Mouse (Mus musculus) cerebellum, postnatal 14 days (tissue): ENCODE results near the gene Mpo.

Source experiments
- DNase-seq, 2 experiments: peaks; one replicate each; pipeline ENCODE4 v3.0.0; 2021; ENCODE audit warnings: mixed read lengths in 2 of 2

Mpo gene

GRCm38 (mm10) chr11:87793460-87793859 is at the start of gene Mpo:
Gene Mpo, plus strand, starts transcription at chr11:87793581.
- no peak for DNase-seq

GRCm38 (mm10) chr11:87743691-87744090 is 49.7 kb upstream of the Mpo start:
- no peak for DNase-seq

DNA sequence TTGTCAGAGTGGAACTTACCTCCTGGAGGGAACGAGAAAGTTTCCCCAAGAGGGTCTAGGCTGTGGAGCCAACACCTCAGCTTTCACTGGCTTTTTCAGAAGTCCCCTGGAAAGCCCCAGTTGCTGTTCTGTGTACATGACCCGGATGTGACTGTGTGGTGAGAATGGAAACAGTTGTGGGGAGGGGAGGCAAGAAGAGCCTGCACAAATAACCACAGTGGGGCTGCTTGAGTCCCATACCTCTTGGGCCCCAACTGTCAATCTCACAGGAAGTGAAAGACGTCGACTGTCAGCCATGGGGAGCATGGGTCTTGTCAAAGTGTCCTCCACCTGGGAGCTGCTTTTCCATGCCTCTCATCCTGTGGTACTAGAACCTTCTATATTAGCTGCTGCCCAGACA is 48.4 kb upstream of the Mpo start:
- no peak for DNase-seq

DNA sequence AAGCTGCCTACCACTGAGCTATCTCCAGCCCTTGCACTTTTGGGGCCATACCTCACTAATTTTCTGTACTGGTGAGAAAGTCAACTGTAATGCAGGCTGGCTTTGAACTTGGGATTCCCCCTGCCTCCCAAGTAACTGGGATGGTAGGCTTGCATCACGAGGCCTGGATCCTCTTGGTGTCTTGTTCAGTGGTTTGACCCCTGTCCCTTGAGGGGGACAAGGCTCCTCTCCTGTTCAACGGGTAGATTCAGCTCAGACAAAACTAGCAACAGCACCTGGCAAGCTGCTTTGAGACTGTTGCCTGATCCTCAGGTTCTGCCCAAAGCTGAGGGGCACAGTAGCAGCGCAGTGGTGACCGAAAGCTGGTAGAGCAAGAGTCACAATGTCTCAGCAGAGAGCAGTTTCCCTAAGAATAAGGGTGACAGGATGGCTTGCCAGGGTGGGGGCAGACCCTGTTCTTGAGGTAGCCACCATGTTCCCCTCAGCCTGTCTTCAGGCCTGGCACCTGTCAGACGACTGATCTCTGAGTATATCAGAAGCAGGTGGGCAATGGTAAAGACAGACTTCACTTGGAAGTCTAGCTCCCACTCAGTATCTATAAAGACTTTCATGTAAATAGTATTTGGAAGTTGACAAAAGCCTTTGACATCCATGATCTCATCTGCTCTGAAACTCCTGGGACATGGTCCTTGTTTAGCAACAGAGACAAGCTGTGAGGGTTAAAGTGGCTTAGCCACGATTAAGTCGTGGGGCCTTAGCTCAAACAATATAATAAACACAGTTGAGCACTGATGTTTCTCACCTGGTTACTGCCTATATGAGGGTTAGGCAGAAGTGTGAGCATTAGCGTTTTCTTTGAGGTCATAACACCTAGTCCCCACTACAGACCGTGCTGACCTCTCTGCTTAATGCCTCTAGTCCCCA is 47.5 kb upstream of the Mpo start:
- no peak for DNase-seq

DNA sequence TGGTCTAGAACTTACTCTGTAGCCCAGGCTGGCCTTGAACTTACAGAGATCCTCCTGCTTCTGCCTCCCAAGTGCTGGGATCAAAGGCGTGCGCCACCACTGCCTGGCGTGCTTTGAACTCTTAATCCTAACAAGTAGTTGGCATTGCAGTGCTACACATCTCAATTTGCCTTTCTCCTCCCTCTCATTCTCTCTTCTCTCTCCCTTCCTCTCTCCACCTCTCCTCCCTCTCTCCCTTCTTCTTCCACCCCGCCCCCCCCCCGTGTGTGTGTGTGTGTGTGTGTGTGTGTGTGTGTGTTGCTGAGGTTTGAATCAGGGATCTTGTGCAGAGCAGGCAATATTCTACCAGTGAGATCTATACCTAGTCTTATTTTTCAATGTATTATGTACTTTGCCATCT is 46.1 kb upstream of the Mpo start:
- DNase-seq = no peak

DNA sequence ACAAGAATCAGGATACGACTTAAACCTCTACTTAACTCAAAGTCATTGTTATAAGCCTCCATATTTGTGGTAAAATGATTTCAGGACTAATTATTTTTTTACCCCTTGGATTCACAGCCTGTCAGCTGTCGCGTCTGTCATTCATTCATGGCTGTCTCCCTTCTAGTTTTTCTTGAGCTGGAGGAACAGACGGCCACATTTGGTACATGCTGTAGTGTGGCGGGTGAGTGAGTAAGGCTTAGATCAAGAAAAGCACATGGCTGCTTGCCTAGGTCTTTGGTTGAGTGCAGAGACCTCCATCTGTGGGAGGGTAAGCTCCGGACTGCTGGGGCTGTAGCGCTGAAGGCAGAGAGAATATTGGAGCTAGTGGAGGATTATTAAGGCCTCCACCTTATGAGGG is 45.7 kb upstream of the Mpo start:
- DNase-seq = no peak

- no peak for DNase-seq
Observed at GRCm38 (mm10) chr11:87748132-87749119, 45.0 kb upstream of the Mpo start.

- DNase-seq = no peak
Observed at GRCm38 (mm10) chr11:87749192-87750042, 44.0 kb upstream of the Mpo start.

DNA sequence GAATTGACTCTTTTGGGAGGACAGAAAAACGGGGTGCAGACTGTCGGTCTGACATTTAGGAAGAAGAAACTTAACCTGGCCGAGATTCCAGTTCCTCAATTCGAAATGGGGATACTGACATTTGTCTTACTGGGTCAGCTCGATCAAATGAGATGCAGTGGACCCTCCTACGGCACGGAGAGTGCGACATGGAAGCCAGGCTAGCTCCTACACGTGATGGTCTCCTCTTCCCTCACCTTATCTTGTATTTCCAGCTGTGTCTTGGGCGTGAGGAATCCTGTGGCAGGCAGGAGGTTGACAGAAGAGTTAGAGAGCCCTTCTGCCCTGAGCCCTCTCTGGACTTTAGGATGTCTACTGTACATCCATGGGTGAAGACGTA is 43.3 kb upstream of the Mpo start:
- DNase-seq = no peak

DNA sequence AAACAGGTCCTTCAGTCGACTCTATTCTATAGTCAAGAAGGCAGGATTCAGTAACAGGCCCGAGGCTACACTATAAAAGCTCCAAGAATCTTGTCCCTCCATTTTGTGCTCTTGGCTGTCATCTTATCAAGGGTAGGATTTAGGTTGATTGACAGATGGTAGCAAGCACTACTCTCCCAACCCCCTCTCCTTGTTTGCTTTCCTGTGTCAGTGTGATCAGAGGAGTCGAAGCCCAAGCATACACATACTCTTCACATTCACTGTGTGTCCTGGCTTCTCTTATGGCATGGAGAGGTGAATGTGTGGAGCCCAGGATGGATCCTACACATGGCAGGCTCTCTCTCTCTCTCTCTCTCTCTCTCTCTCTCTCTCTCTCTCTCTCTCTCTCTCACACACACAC is 42.9 kb upstream of the Mpo start:
- no peak for DNase-seq

DNA sequence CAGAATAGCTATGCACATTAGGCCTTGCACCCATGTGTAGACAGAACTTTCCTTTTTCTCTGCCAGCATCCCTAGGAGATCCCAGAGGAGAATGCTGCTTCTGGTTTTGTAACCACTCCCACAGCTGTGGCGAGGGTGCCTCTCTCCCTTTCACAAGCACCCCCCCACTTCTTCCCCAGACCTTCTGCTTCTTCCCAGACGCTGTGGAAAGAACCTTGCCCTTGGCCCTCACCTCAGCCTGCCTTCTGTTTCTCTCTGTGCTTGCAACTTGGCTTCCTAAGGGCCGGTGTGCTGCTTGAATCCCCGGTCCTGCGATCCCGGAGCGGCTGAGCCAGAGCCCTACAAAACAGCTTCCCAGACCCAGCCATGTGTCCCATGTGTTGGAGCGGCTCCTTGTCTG is 42.4 kb upstream of the Mpo start:
- no peak for DNase-seq

GRCm38 (mm10) chr11:87751491-87751966 is 41.9 kb upstream of the Mpo start:
- DNase-seq = no peak

DNA sequence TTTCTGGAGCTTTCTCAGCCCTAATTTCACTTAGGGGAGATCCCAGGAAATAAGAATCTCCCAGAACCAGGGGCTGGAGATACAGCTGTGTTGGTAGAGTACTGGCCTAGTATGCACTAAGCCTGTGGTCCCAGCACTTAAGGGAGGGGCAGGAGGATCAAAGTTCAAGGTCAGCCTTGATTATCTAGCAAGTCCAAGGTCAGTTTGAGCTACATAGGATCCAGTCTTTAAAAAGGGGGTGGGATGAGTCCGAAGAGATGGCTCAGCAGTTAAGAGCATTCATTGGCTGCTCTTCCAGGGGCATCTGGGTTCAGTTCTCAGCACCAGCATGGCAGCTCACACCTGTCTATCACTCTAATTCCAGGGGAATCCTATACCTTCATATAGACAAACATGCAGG is 41.1 kb upstream of the Mpo start:
- DNase-seq = no peak

- DNase-seq = no peak
Observed at GRCm38 (mm10) chr11:87753255-87753654, 40.1 kb upstream of the Mpo start.

DNA sequence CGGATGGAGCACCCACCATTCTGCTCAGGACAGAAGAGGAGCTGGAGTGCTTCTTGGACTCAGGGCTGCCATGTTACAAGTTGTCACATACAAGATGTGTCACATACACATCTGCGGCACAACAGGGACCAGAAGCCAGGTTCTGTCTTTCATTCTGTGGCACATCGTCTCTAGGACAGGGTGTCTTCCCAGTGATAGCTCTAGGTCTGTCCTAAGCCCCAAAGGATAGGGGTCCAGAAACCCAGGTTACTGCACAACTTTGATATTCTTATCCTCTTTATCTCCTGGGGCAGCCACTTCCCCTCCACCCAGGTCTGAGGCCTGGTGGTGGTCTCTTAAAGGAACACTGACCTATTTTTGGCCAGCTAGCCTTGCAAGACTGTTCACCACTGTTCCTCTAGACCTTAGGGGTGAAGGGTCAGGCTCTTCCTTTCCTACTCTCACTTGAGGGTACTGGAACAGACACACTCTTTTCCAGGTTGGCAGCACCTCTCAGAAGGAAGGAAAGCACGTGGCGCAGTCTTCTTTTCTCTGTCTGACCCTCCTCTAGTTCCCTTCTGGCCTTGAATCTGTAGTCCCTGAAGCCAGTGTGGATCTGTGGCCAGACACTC is 39.4 kb upstream of the Mpo start:
- no peak for DNase-seq

DNA sequence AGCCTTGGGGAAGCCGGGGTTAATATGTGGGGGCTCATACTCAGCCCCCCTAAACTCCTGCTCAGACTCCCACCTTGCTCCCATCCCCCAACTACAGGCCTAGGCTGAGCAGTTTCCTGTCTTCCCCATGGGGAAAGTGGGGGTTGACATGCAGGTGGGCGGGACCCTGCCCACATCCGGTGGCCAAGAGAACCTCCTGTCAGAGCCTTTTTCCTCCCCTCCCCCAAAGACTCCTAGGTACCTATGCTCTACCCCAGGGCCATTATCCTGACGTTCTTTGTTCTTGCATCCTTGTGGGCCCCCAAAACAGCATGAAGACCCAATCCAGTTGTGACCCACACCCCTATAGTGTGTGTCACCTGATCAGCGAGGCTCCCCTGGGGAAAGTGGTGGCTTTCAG is 38.8 kb upstream of the Mpo start:
- DNase-seq = no peak

GRCm38 (mm10) chr11:87755360-87756017 is 37.9 kb upstream of the Mpo start:
- no peak for DNase-seq

- no peak for DNase-seq
Observed at GRCm38 (mm10) chr11:87756251-87756820, 37.0 kb upstream of the Mpo start.

DNA sequence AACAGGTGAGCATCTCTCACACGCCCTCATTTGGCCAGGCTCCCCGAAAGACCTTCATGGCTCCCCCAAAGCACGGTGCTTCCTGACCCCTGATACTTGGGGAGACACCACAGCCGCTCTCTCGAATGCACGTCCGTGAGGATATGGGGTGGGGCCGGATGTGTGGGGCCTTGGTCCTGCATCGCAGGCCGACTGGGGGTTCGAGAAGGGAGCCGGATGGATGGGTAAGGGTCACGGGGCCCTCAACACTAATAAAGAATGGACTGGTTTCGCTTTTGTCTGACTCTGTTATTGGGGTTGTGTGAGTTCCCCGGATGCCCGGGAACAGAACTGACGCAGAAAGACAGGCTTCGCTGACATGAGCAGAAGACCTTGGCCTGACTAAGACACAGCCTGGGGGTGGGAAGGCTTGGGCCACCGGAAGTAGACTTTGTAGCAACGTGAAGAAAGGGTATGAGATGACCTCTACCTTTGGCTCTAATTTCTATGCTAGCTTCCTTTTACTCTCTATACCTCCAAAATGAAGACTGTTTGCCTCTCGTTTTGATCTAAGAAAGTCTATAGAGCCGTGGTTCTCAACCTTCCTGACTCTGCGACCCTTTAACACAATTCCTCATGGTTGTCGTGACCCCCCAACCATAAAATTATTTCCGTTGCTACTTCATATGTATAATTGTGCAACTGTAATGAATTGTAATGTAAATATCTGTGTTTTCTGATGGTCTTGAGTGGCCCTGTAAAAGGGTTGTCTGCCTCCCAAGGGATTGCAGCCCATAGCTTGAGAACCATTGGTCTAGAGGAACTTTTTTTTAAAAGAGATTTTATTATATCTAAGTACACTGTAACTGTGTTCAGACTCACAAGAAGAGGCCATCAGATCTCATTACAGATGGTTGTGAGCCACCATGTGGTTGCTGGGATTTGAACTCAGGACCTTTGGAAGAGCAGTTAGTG is 36.1 kb upstream of the Mpo start:
- no peak for DNase-seq
